In genomic region chr4:68404364-68404763, GRCm38 (mm10) we compare ENCODE assay signal across 21 mouse cellular contexts.
DNase-seq lines count a peak whose midpoint lies in the region; ATAC-seq lines count a peak whose summit lies in the region.
"Had no signal": no experiment of that assay in that cellular context is flagged by ENCODE, and none has a peak within 500 bp of the region (broad histone marks: within the 10 kb centered on the region; RNA-seq: fewer than 3 reads in every experiment).

No protein-coding gene starts in this region.

- no peak overlapping the region for H3K4me2 ChIP-seq in hindbrain, embryonic 14.5 days (replicated peaks)
- H3K4me2 ChIP-seq: forebrain, embryonic 12.5 days; intestine, embryonic 15.5 days; limb, embryonic 13.5 days; liver, embryonic 15.5 days had no signal

- H3K36me3 ChIP-seq in hindbrain, embryonic 14.5 days (replicated peaks; ENCODE audit: control insufficient read depth, insufficient read depth) = no peaks in the 10 kb centered on the region
- H3K36me3 ChIP-seq in hindbrain, embryonic 10.5 days = no peaks in the 10 kb centered on the region
- H3K36me3 ChIP-seq: forebrain, embryonic 12.5 days; intestine, embryonic 15.5 days; limb, embryonic 13.5 days; liver, embryonic 15.5 days had no signal

- no peaks in the 10 kb centered on the region for H3K27me3 ChIP-seq in hindbrain, embryonic 14.5 days (ENCODE audit: control insufficient read depth, insufficient read depth, low read length)
- no peaks in the 10 kb centered on the region for H3K27me3 ChIP-seq in hindbrain, embryonic 10.5 days (ENCODE audit: insufficient read depth, poor library complexity, severe bottlenecking)
- H3K27me3 ChIP-seq: forebrain, embryonic 12.5 days; intestine, embryonic 15.5 days; limb, embryonic 13.5 days; liver, embryonic 15.5 days; Patski had no signal

- H3K4me1 ChIP-seq in hindbrain, embryonic 14.5 days (replicated peaks; ENCODE audit: control insufficient read depth, insufficient read depth, low read length) = no peaks in the 10 kb centered on the region
- no peaks in the 10 kb centered on the region for H3K4me1 ChIP-seq in hindbrain, embryonic 10.5 days (replicated peaks)
- H3K4me1 ChIP-seq: forebrain, embryonic 12.5 days; intestine, embryonic 15.5 days; limb, embryonic 13.5 days; liver, embryonic 15.5 days had no signal

- H3K9me3 ChIP-seq in hindbrain, embryonic 14.5 days (ENCODE audit: control insufficient read depth, low read length) = no peaks in the 10 kb centered on the region
- no peaks in the 10 kb centered on the region for H3K9me3 ChIP-seq in hindbrain, embryonic 10.5 days
- H3K9me3 ChIP-seq: forebrain, embryonic 12.5 days; intestine, embryonic 15.5 days; limb, embryonic 13.5 days; liver, embryonic 15.5 days had no signal

- peak; percentile 57 for ATAC-seq in hindbrain, embryonic 14.5 days (ENCODE audit: low FRiP score)
- ATAC-seq: activated CD4-positive, CD25-positive, alpha-beta regulatory T cell, adult 4 months; intestine, embryonic 15.5 days; lung, postnatal 0 days; Patski had no signal

- WGBS in hindbrain, embryonic 14.5 days = 60% methylated on average over 3 of the region's 3 CpGs
- 80% methylated on average over 3 of the region's 3 CpGs for WGBS in hindbrain, embryonic 10.5 days

- H3K9ac ChIP-seq in hindbrain, embryonic 14.5 days = no peak overlapping the region
- H3K9ac ChIP-seq: forebrain, embryonic 12.5 days; intestine, embryonic 15.5 days; limb, embryonic 13.5 days; liver, embryonic 15.5 days had no signal

- DNase-seq in hindbrain, embryonic 14.5 days (ENCODE audit: low spot score) = no peak
- no peak for DNase-seq in hindbrain, embryonic 10.5 days (ENCODE audit: low spot score)
- peak; percentile 16 for DNase-seq in right cerebral cortex, adult 18-20 months
- no peak for DNase-seq in right cerebral cortex, postnatal 25 days
- peak; percentile 36 for DNase-seq in cerebellum, adult 9-10 months
- DNase-seq in lung, postnatal 14 days = no peak
- no peak for DNase-seq in urinary bladder, postnatal 4 days (ENCODE audit: low spot score in 2 of 2)
- DNase-seq: B cell, adult 2 months; heart, adult 11 months; heart, postnatal 4 days; retina, postnatal 1 day; thymus, postnatal 4 days had no signal

- no peak overlapping the region for H3K4me3 ChIP-seq in hindbrain, embryonic 14.5 days (replicated peaks; ENCODE audit: low read length)
- no peak overlapping the region for H3K4me3 ChIP-seq in hindbrain, embryonic 10.5 days
- H3K4me3 ChIP-seq: forebrain, embryonic 12.5 days; intestine, embryonic 15.5 days; layer of hippocampus, adult 2 months; left cerebral cortex, adult 2 months; limb, embryonic 13.5 days; liver, embryonic 15.5 days had no signal

- no peak overlapping the region for H3K27ac ChIP-seq in hindbrain, embryonic 14.5 days
- no peak overlapping the region for H3K27ac ChIP-seq in hindbrain, embryonic 10.5 days
- H3K27ac ChIP-seq: forebrain, embryonic 12.5 days; intestine, embryonic 15.5 days; layer of hippocampus, adult 2 months; left cerebral cortex, adult 2 months; limb, embryonic 13.5 days; liver, embryonic 15.5 days had no signal

Comparison
In these comparisons a context has a peak if more than half of its experiments do, and no peak if none do; other contexts are left out.
1. DNase-seq: peak in right cerebral cortex, adult 18-20 months (single experiment) and cerebellum, adult 9-10 months (single experiment); none in hindbrain, embryonic 14.5 days (single experiment), hindbrain, embryonic 10.5 days (single experiment), right cerebral cortex, postnatal 25 days (single experiment), lung, postnatal 14 days (single experiment) and urinary bladder, postnatal 4 days (0 of 2).